Mouse (Mus musculus): ENCODE results near the gene Tsen2.

DNA sequence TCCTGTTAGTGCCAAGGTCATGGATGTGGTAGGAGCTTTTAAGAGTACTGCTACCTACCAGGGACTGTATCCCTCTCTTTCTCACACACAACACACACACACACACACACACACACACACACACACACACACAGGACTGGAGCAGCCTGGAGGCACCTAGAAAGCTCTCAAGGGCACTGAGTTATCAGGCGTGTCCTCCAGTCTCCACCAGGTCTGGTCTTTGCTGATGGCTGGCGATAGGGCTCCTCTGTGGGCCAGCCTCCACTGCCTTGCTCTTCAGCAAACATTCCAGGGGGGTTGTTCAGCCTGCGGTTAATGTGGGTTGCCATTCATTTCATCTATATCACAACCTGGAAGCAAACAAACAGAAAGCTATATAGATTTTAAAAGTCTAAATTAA is 17.0 kb upstream of the Tsen2 start:
- TF ChIP-seq POLR2A (IDR thresholded peaks at IDR 0.05; ENCODE audit: borderline replicate concordance, control insufficient read depth, low read depth, low read length) = no peak
- no peak for TF ChIP-seq CTCF (IDR thresholded peaks at IDR 0.05; ENCODE audit: control insufficient read depth, insufficient read depth, low read length)

Measured in bone marrow, adult 2 months (tissue).